Mouse (Mus musculus) spleen, adult 2 months (tissue): ENCODE data around the gene Ptpa.

ENCODE experiments used
- CTCF ChIP-seq: fragments of 200-500 bp; IDR thresholded peaks from 2 replicates; pipeline ENCODE4 v1.5.1; 2011; ENCODE audit warnings: mild to moderate bottlenecking, inconsistent platforms; ENCODE audit not compliant: insufficient read depth, insufficient read length, insufficient replicate concordance; ENCODE audit errors: extremely low read depth
- POLR2A ChIP-seq: fragments of 200-500 bp; IDR thresholded peaks from 2 replicates; pipeline ENCODE4 v1.6.1; 2011; ENCODE audit warnings: low read depth, low read length, inconsistent platforms

DNA sequence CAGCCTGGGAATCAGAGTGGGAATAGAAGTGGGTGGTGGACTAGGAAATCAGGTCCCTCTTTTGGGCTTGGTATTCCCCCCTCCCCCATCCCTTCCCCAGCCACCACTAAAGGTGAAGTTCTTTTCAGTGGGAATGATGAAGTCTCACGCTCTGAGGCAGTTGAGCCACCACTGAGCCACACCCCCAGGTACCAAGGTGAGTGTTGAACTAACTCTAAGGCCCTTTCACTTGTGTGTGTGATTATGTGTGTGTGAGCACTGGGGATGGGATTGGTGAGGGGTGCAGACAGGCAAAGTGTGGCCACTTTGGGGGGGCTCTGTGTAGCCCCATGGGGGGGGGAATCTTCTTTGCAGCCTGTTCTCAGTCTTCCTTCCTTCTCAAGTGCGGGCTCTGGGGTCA is 60.4 kb downstream of the Ptpa start:
- TF ChIP-seq POLR2A = no peak
- no peak for TF ChIP-seq CTCF
